ENCODE assay signal across 9 mouse cellular contexts in genomic region chr16:32273338-32273737, GRCm38 (mm10). TPM values are rescaled to one million over a fixed set of nuclear protein-coding genes. Genes with fewer than 3 reads are reported as not detected.
A peak's percentile ranks its signal among the peaks of the same experiment; 100 is the strongest.
DNase-seq lines count a peak whose midpoint lies in the region; ATAC-seq and TF ChIP-seq lines count a peak whose summit lies in the region.
"Had no signal": no experiment of that assay in that cellular context is flagged by ENCODE, and none has a peak within 500 bp of the region (broad histone marks: within the 10 kb centered on the region; RNA-seq: fewer than 3 reads in every experiment).

No protein-coding gene starts in this region.

- peaks cover 2% of the 10 kb centered on the region; the same call in 1 of the 2 replicates for H3K36me3 ChIP-seq in heart, adult 2 months (ENCODE audit: control insufficient read depth, insufficient read depth, low read length)
- H3K36me3 ChIP-seq in spleen, adult 2 months (ENCODE audit: control insufficient read depth, insufficient read depth, low read length), result no peaks in the 10 kb centered on the region
- H3K36me3 ChIP-seq in liver, embryonic 13.5 days, result no peaks in the 10 kb centered on the region
- H3K36me3 ChIP-seq: hindbrain, embryonic 13.5 days had no signal

- no peaks in the 10 kb centered on the region for H3K9me3 ChIP-seq in liver, embryonic 13.5 days (replicated peaks)
- H3K9me3 ChIP-seq: hindbrain, embryonic 13.5 days had no signal

- no peaks in the 10 kb centered on the region for H3K79me2 ChIP-seq in heart, adult 2 months (replicated peaks; ENCODE audit: control insufficient read depth, insufficient read depth, low read length)

- TF ChIP-seq POLR2A in heart, adult 2 months (IDR thresholded peaks at IDR 0.05; ENCODE audit: insufficient read depth, low read depth, low read length), result no peak
- TF ChIP-seq POLR2A in spleen, adult 2 months (IDR thresholded peaks at IDR 0.05; ENCODE audit: low read depth, low read length), result no peak

- H3K4me3 ChIP-seq in heart, adult 2 months, result no peak overlapping the region
- no peak overlapping the region for H3K4me3 ChIP-seq in spleen, adult 2 months (ENCODE audit: extremely low read depth, insufficient read depth, insufficient read length)
- H3K4me3 ChIP-seq in liver, embryonic 13.5 days (replicated peaks), result no peak overlapping the region
- H3K4me3 ChIP-seq: hindbrain, embryonic 13.5 days had no signal

- peaks cover 2% of the 10 kb centered on the region for H3K4me1 ChIP-seq in heart, adult 2 months (ENCODE audit: control insufficient read depth, insufficient read depth, low read length)
- peaks cover 14% of the 10 kb centered on the region; the same call in 1 of the 2 replicates for H3K4me1 ChIP-seq in spleen, adult 2 months (ENCODE audit: control insufficient read depth, insufficient read depth, insufficient read length)
- H3K4me1 ChIP-seq in liver, embryonic 13.5 days (replicated peaks), result peaks cover 9% of the 10 kb centered on the region

- H3K27ac ChIP-seq in heart, adult 2 months, result no peak overlapping the region
- no peak overlapping the region for H3K27ac ChIP-seq in spleen, adult 2 months (ENCODE audit: insufficient read depth, low read length)
- H3K27ac ChIP-seq in liver, embryonic 13.5 days, result no peak overlapping the region
- H3K27ac ChIP-seq: hindbrain, embryonic 13.5 days had no signal

- no peak overlapping the region for H3K4me2 ChIP-seq in liver, embryonic 13.5 days
- H3K4me2 ChIP-seq: hindbrain, embryonic 13.5 days had no signal

- ATAC-seq in liver, embryonic 13.5 days (ENCODE audit: low read depth), result no peak
- no peak for ATAC-seq in frontal cortex, adult (ENCODE audit: low TSS enrichment)

- no peak for DNase-seq in heart, adult 2 months
- DNase-seq in heart, postnatal 4 days, result no peak
- no peak for DNase-seq in spleen, adult 2 months (ENCODE audit: low read depth in 1 of 2, low spot score in 2 of 2)
- DNase-seq in spleen, adult 18-20 months, result no peak
- peak; percentile 7 for DNase-seq in liver, embryonic 13.5 days
- no peak for DNase-seq in layer of hippocampus, adult 8-10 months (ENCODE audit: low spot score in 2 of 2)
- DNase-seq in heart, postnatal 36 days, result no peak

- intact Hi-C loops in heart, adult 2 months (cut with DNase I), result loop anchor here (5.0 to 10.0 kb wide), 2 partner anchors 61 to 331 kb away; partner anchors contain the start of gene Tfrc
- intact Hi-C loops in heart, postnatal 36 days (cut with DNase I), result no loop called here

- WGBS in heart, adult 2 months, result 59% methylated on average over 9 of the region's 9 CpGs
- 79% methylated on average over 9 of the region's 9 CpGs for WGBS in spleen, adult 2 months
- 62% methylated on average over 9 of the region's 9 CpGs for WGBS in liver, embryonic 13.5 days (ENCODE audit: insufficient replicate concordance)

- H3K9ac ChIP-seq in heart, adult 2 months (ENCODE audit: low read depth, low read length), result no peak overlapping the region
- no peak overlapping the region for H3K9ac ChIP-seq in liver, embryonic 13.5 days
- H3K9ac ChIP-seq: hindbrain, embryonic 13.5 days had no signal

- H3K27me3 ChIP-seq in heart, adult 2 months (ENCODE audit: control insufficient read depth, insufficient read depth, low read length), result no peaks in the 10 kb centered on the region
- H3K27me3 ChIP-seq in spleen, adult 2 months (ENCODE audit: control insufficient read depth, insufficient read depth, low read length), result no peaks in the 10 kb centered on the region
- no peaks in the 10 kb centered on the region for H3K27me3 ChIP-seq in liver, embryonic 13.5 days
- H3K27me3 ChIP-seq: hindbrain, embryonic 13.5 days had no signal

- peak; percentile 69 for TF ChIP-seq CTCF in heart, adult 2 months (IDR thresholded peaks at IDR 0.05)
- TF ChIP-seq CTCF in spleen, adult 2 months (IDR thresholded peaks at IDR 0.05; ENCODE audit: extremely low read depth, insufficient read depth, insufficient read length, insufficient replicate concordance), result peak; percentile 36; the same call in 1 of the 2 replicates

- no peak for TF ChIP-seq EP300 in heart, adult 2 months (IDR thresholded peaks at IDR 0.05; ENCODE audit: insufficient read depth, low read depth, low read length)

RNA-seq across cellular contexts. Expression of gene Smco1, which starts 2.1 kb away (rescaled TPM):
- total RNA-seq in heart, adult 2 months (2021), result 10 to 100 TPM; 25.2 to 29.6 TPM
- polyA plus RNA-seq in heart, adult 2 months (2012; rRNA removed), result 10.9 and 23.4 TPM in 2 replicates
- total RNA-seq in heart, postnatal 4 days (2021), result 1 to 10 TPM; 2.1 to 2.9 TPM
- not detected in 2 replicates for polyA plus RNA-seq in spleen, adult 2 months (2012; rRNA removed)
- not detected in 2 replicates for polyA plus RNA-seq in liver, embryonic 13.5 days (2015; fragmentation: Nextera tagmentation; extraction: Ambion mirVana)
- under 1 TPM in 2 of 4 experiments, not detected in 2; 0.32 to 0.37 TPM for total RNA-seq in layer of hippocampus, adult 8-10 months (2022)
- total RNA-seq in heart, postnatal 36 days (2021), result 10 to 100 TPM; 28.1 to 28.7 TPM

RNA-seq across cellular contexts. Expression of gene Rnf168, which starts 3.9 kb away (rescaled TPM):
- total RNA-seq in heart, adult 2 months (2021), result 10 to 100 TPM; 12.2 to 14.0 TPM
- 4.6 and 9.6 TPM in 2 replicates for polyA plus RNA-seq in heart, adult 2 months (2012; rRNA removed)
- total RNA-seq in heart, postnatal 4 days (2021), result 10 to 100 TPM; 22.2 to 23.6 TPM
- 5.6 and 7.1 TPM in 2 replicates for polyA plus RNA-seq in spleen, adult 2 months (2012; rRNA removed)
- polyA plus RNA-seq in liver, embryonic 13.5 days (2015; fragmentation: Nextera tagmentation; extraction: Ambion mirVana), result 17.9 and 19.9 TPM in 2 replicates
- 10 to 100 TPM; 23.0 to 28.1 (median 27.3) TPM for total RNA-seq in layer of hippocampus, adult 8-10 months (2022)
- 10 to 100 TPM; 13.7 TPM for total RNA-seq in heart, postnatal 36 days (2021)

RNA-seq across cellular contexts. Expression of gene Wdr53, which starts 26.3 kb away (rescaled TPM):
- total RNA-seq in heart, adult 2 months (2021), result 1 to 10 TPM; 7.6 TPM
- polyA plus RNA-seq in heart, adult 2 months (2012; rRNA removed), result 3.3 and 8.1 TPM in 2 replicates
- total RNA-seq in heart, postnatal 4 days (2021), result 1 to 10 TPM; 8.0 to 8.5 TPM
- polyA plus RNA-seq in spleen, adult 2 months (2012; rRNA removed), result 2.3 TPM in 2 replicates
- polyA plus RNA-seq in liver, embryonic 13.5 days (2015; fragmentation: Nextera tagmentation; extraction: Ambion mirVana), result 13.0 and 14.3 TPM in 2 replicates
- total RNA-seq in layer of hippocampus, adult 8-10 months (2022), result 10 to 100 TPM; 12.2 to 14.1 (median 12.8) TPM
- 1 to 10 TPM; 6.8 to 8.0 TPM for total RNA-seq in heart, postnatal 36 days (2021)

RNA-seq across cellular contexts. Expression of gene Fbxo45, which starts 26.4 kb away (rescaled TPM):
- 10 to 100 TPM; 10.8 to 13.5 TPM for total RNA-seq in heart, adult 2 months (2021)
- 3.3 and 6.2 TPM in 2 replicates for polyA plus RNA-seq in heart, adult 2 months (2012; rRNA removed)
- total RNA-seq in heart, postnatal 4 days (2021), result 10 to 100 TPM; 16.6 to 18.4 TPM
- polyA plus RNA-seq in spleen, adult 2 months (2012; rRNA removed), result 2.8 and 3.1 TPM in 2 replicates
- 5.5 and 5.6 TPM in 2 replicates for polyA plus RNA-seq in liver, embryonic 13.5 days (2015; fragmentation: Nextera tagmentation; extraction: Ambion mirVana)
- 10 to 100 TPM; 35.9 to 46.6 (median 40.6) TPM for total RNA-seq in layer of hippocampus, adult 8-10 months (2022)
- total RNA-seq in heart, postnatal 36 days (2021), result 10 to 100 TPM; 11.5 to 14.0 TPM

RNA-seq across cellular contexts. Expression of gene Ubxn7, which starts 58.7 kb away (rescaled TPM):
- total RNA-seq in heart, adult 2 months (2021), result 10 to 100 TPM; 23.6 to 26.8 TPM
- 4.8 and 8.3 TPM in 2 replicates for polyA plus RNA-seq in heart, adult 2 months (2012; rRNA removed)
- total RNA-seq in heart, postnatal 4 days (2021), result 10 to 100 TPM; 34.7 to 35.6 TPM
- 6.0 and 17.2 TPM in 2 replicates for polyA plus RNA-seq in spleen, adult 2 months (2012; rRNA removed)
- 9.6 and 10.5 TPM in 2 replicates for polyA plus RNA-seq in liver, embryonic 13.5 days (2015; fragmentation: Nextera tagmentation; extraction: Ambion mirVana)
- 10 to 100 TPM; 50.0 to 60.5 (median 55.1) TPM for total RNA-seq in layer of hippocampus, adult 8-10 months (2022)
- 10 to 100 TPM; 30.0 to 32.6 TPM for total RNA-seq in heart, postnatal 36 days (2021)

Comparison
In these comparisons a context has a peak if more than half of its experiments do, and no peak if none do; other contexts are left out.
1. RNA of gene Smco1, which starts 2.1 kb away (total RNA-seq): 25.2 to 29.6 TPM in heart, adult 2 months and 28.1 to 28.7 TPM in heart, postnatal 36 days; 2.1 to 2.9 TPM in heart, postnatal 4 days and 0.32 to 0.37 TPM in layer of hippocampus, adult 8-10 months; every median in the first group is over 4 times any median in the second.